Mouse (Mus musculus) MEL (cell line): ENCODE data around the gene Lypd6b. TPM values are rescaled to one million over a fixed set of nuclear protein-coding genes. Genes with fewer than 3 reads are reported as not detected.

Source experiments
- DNase-seq: peaks from one replicate; pipeline ENCODE4 v3.0.0; 2011; ENCODE audit warnings: low read depth, low spot score
- H3K27ac ChIP-seq: 2 replicates; pipeline ENCODE4 v1.5.1; 2012; ENCODE audit warnings: low read depth, mild to moderate bottlenecking, control low read depth, low read length, moderate library complexity; ENCODE audit not compliant: control insufficient read depth
- H3K27me3 ChIP-seq, 2 experiments: fragments of 150-350 bp in 1 of 2; sonication (generic) in 1 of 2; 2 replicates each; pipeline ENCODE4 v1.6.1; 2012; ENCODE audit warnings: low read length in 2 of 2, mild to moderate bottlenecking in 2 of 2, improper control_type of control experiment in 1 of 2, moderate library complexity in 1 of 2; ENCODE audit not compliant: insufficient read depth in 2 of 2, control insufficient read depth in 1 of 2
- H3K36me3 ChIP-seq, 2 experiments: 2 replicates each; pipeline ENCODE4 v1.6.1; 2012 to 2014; ENCODE audit warnings: low read length in 2 of 2, improper control_type of control experiment in 1 of 2, inconsistent platforms in 1 of 2, mild to moderate bottlenecking in 1 of 2; ENCODE audit not compliant: insufficient read depth in 2 of 2, control insufficient read depth in 1 of 2
- H3K4me1 ChIP-seq, 2 experiments: fragments of 150-350 bp in 1 of 2; sonication (generic) in 1 of 2; 2 replicates each; pipeline ENCODE4 v1.6.1; 2012; ENCODE audit warnings: low read length in 2 of 2, improper control_type of control experiment in 1 of 2, mild to moderate bottlenecking in 1 of 2; ENCODE audit not compliant: insufficient read depth in 2 of 2, control insufficient read depth in 1 of 2
- H3K4me3 ChIP-seq, 2 experiments: fragments of 150-350 bp in 1 of 2; sonication (generic) in 1 of 2; 2 replicates each; pipeline ENCODE4 v1.5.1; 2012; ENCODE audit warnings: low read depth in 2 of 2, low read length in 2 of 2, mild to moderate bottlenecking in 2 of 2, moderate library complexity in 2 of 2, control low read depth in 1 of 2, improper control_type of control experiment in 1 of 2; ENCODE audit not compliant: control insufficient read depth in 1 of 2, insufficient read depth in 1 of 2
- H3K79me2 ChIP-seq: 2 replicates; pipeline ENCODE4 v1.6.1; 2012; ENCODE audit warnings: mild to moderate bottlenecking, low read length, moderate library complexity; ENCODE audit not compliant: control insufficient read depth, poor library complexity, insufficient read depth
- H3K9ac ChIP-seq: 2 replicates; pipeline ENCODE4 v1.6.1; 2012; ENCODE audit warnings: low read depth, mild to moderate bottlenecking, control low read depth, low read length, moderate library complexity; ENCODE audit not compliant: control insufficient read depth, poor library complexity, severe bottlenecking
- H3K9me3 ChIP-seq: fragments of 150-350 bp; sonication (generic); replicated peaks from 2 replicates; pipeline ENCODE4 v1.6.1; 2012; ENCODE audit warnings: mild to moderate bottlenecking, low read length, improper control_type of control experiment, moderate library complexity; ENCODE audit not compliant: insufficient read depth
- CHD2 ChIP-seq: IDR thresholded peaks from 2 replicates; pipeline ENCODE4 v1.6.1; 2011; ENCODE audit warnings: low read length, improper control_type of control experiment
- CTCF ChIP-seq, 3 experiments: IDR thresholded peaks in 2 of 3; conservative IDR thresholded peaks in 1 of 3; 2 replicates each; pipeline ENCODE4 v1.5.1; 2011 to 2012; ENCODE audit warnings: low read length in 3 of 3, low read depth in 2 of 3, mild to moderate bottlenecking in 2 of 3, improper control_type of control experiment in 1 of 3, inconsistent platforms in 1 of 3, mixed read lengths in 1 of 3, moderate library complexity in 1 of 3; ENCODE audit not compliant: control insufficient read depth in 1 of 3, insufficient read depth in 1 of 3, poor library complexity in 1 of 3, severe bottlenecking in 1 of 3
- GATA1 ChIP-seq: IDR thresholded peaks from 2 replicates; pipeline ENCODE4 v1.6.1; 2011; ENCODE audit warnings: low read depth, low read length, improper control_type of control experiment
- HCFC1 ChIP-seq: IDR thresholded peaks from 2 replicates; pipeline ENCODE4 v1.6.1; 2012; ENCODE audit warnings: low read depth, mild to moderate bottlenecking, inconsistent platforms, low read length, improper control_type of control experiment, moderate library complexity
- KAT2A ChIP-seq: conservative IDR thresholded peaks from 2 replicates; pipeline ENCODE4 v1.6.1; 2012; ENCODE audit warnings: low read depth, low read length, improper control_type of control experiment, inconsistent platforms
- MAZ ChIP-seq: IDR thresholded peaks from 2 replicates; pipeline ENCODE4 v1.6.1; 2012; ENCODE audit warnings: low read depth, mild to moderate bottlenecking, inconsistent platforms, low read length, improper control_type of control experiment
- POLR2A ChIP-seq, 2 experiments: IDR thresholded peaks; 2 replicates each; pipeline ENCODE4 v1.6.1; 2011 to 2012; ENCODE audit warnings: low read length in 2 of 2, mild to moderate bottlenecking in 2 of 2, control low read depth in 1 of 2, improper control_type of control experiment in 1 of 2, low read depth in 1 of 2, moderate library complexity in 1 of 2; ENCODE audit not compliant: control insufficient read depth in 1 of 2, insufficient read depth in 1 of 2, poor library complexity in 1 of 2
- RAD21 ChIP-seq: IDR thresholded peaks from 2 replicates; pipeline ENCODE4 v1.6.1; 2011; ENCODE audit warnings: mild to moderate bottlenecking, low read depth, low read length, improper control_type of control experiment
- RCOR1 ChIP-seq: IDR thresholded peaks from 2 replicates; pipeline ENCODE4 v1.6.1; 2012; ENCODE audit warnings: low read depth, mild to moderate bottlenecking, inconsistent platforms, low read length, improper control_type of control experiment
- TAL1 ChIP-seq: IDR thresholded peaks from 2 replicates; pipeline ENCODE4 v1.6.1; 2012; ENCODE audit warnings: mild to moderate bottlenecking, inconsistent platforms, low read length, moderate library complexity, mixed read lengths
- USF2 ChIP-seq, 2 experiments: IDR thresholded peaks; 2 replicates each; pipeline ENCODE4 v1.6.1; 2011 to 2012; ENCODE audit warnings: improper control_type of control experiment in 2 of 2, low read length in 2 of 2, borderline replicate concordance in 1 of 2, inconsistent platforms in 1 of 2, low read depth in 1 of 2, mild to moderate bottlenecking in 1 of 2; ENCODE audit not compliant: insufficient read depth in 1 of 2
- ZC3H11A ChIP-seq: IDR thresholded peaks from 2 replicates; pipeline ENCODE4 v1.6.1; 2012; ENCODE audit warnings: low read depth, mild to moderate bottlenecking, inconsistent platforms, low read length, improper control_type of control experiment
- ZKSCAN1 ChIP-seq: IDR thresholded peaks from 2 replicates; pipeline ENCODE4 v1.6.1; 2012; ENCODE audit warnings: low read depth, mild to moderate bottlenecking, inconsistent platforms, low read length, improper control_type of control experiment, moderate library complexity
- ZNF384 ChIP-seq: IDR thresholded peaks from 2 replicates; pipeline ENCODE4 v1.6.1; 2012; ENCODE audit warnings: low read depth, mild to moderate bottlenecking, inconsistent platforms, low read length, improper control_type of control experiment
- polyA plus RNA-seq, 2 experiments: library from polyadenylated mRNA; stranded (reverse) in 1 of 2; unstranded in 1 of 2; fragments of >175 nt in 1 of 2; fragments of >200 nt in 1 of 2; gene quantifications; 2 replicates each; pipeline versions ENCODE4 v1.2.1 to v1.2.4; 2012; ENCODE audit warnings: low replicate concordance in 2 of 2, low read depth in 1 of 2; ENCODE audit not compliant: insufficient read length in 2 of 2, insufficient read depth in 1 of 2, missing spikeins in 1 of 2
- total RNA-seq: library from RNA; depleted of rRNA; stranded (reverse); fragments of 300-350 nt; gene quantifications from 2 replicates; pipeline ENCODE4 v1.2.3, GENCODE M21; 2012; rRNA removed

The Lypd6b gene
- total and polyA plus RNA-seq, 3 experiments: not detected

DNA sequence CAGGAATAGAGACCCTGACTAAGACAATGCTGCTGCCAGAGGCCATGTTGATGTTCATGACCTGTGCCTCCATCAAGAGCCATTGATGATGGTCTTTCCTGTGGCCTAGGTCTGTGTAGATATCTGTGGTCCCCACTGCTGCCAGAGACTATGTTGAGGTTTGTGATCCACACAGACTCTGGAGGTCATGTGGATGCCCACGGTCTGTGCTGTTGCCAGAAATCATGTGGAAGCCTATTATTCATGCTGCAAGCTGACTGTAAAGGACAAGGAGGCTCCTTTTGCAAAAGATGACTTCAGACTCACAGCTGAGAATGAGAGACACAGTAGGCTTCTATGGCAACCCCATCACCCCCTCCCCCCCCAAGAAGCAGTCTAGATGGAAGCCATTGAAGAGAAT is 209.7 kb downstream of the Lypd6b start:
- Histone ChIP-seq H3K9ac (no peak overlapping the region), H3K36me3 (no peaks in the 10 kb centered on the region), H3K27me3 (no peaks in the 10 kb centered on the region), H3K4me1 (no peaks in the 10 kb centered on the region), H3K27ac (no peak overlapping the region), H3K9me3 (no peaks in the 10 kb centered on the region), H3K79me2 (no peaks in the 10 kb centered on the region), H3K4me3 (no peak overlapping the region)
- no peak for DNase-seq
- TF ChIP-seq MAZ (no peak), ZC3H11A (no peak), RCOR1 (no peak), POLR2A (IDR thresholded peaks at IDR 0.05; ENCODE audit: control insufficient read depth in 1 of 2, insufficient read depth in 1 of 2, low read depth in 1 of 2, low read length in 2 of 2, poor library complexity in 1 of 2) (no peak), KAT2A (no peak), CHD2 (no peak), CTCF (IDR thresholded peaks at IDR 0.05 in 2 of 3, conservative IDR thresholded peaks at IDR 0.05 in 1 of 3; ENCODE audit: control insufficient read depth in 1 of 3, insufficient read depth in 1 of 3, low read depth in 2 of 3, low read length in 3 of 3, poor library complexity in 1 of 3, severe bottlenecking in 1 of 3) (no peak), HCFC1 (no peak), ZKSCAN1 (no peak), ZNF384 (no peak), TAL1 (no peak), RAD21 (no peak), GATA1 (no peak), USF2 (IDR thresholded peaks at IDR 0.05; ENCODE audit: borderline replicate concordance in 1 of 2, insufficient read depth in 1 of 2, low read depth in 1 of 2, low read length in 2 of 2) (no peak)

Other genes with a start within 250 kb of the Lypd6b start
- 0.39 and 0.62 TPM in 2 replicates for gene Kif5c, start 168.4 kb upstream of the Lypd6b start, total RNA-seq
- under 1 TPM in 1 of 2 experiments, not detected in 1; 0.26 TPM for gene Kif5c, start 168.4 kb upstream of the Lypd6b start, polyA plus RNA-seq